Mouse (Mus musculus) ES-Bruce4 (cell line): ENCODE data around the gene Ttc38. TPM values are rescaled to one million over a fixed set of nuclear protein-coding genes. Genes with fewer than 3 reads are reported as not detected.

Source experiments
- H3K27ac ChIP-seq: 2 replicates; pipeline ENCODE4 v1.5.1; 2012; ENCODE audit warnings: low read length, inconsistent platforms; ENCODE audit not compliant: insufficient read depth
- H3K27me3 ChIP-seq: 2 replicates; pipeline ENCODE4 v1.6.1; 2012; ENCODE audit warnings: mild to moderate bottlenecking, low read length, inconsistent platforms; ENCODE audit not compliant: control insufficient read depth, poor library complexity, insufficient read depth, severe bottlenecking
- H3K36me3 ChIP-seq: 2 replicates; pipeline ENCODE4 v1.6.1; 2012; ENCODE audit warnings: inconsistent platforms, mild to moderate bottlenecking, low read length, moderate library complexity; ENCODE audit not compliant: control insufficient read depth, poor library complexity, insufficient read depth, severe bottlenecking
- H3K4me1 ChIP-seq: one replicate; pipeline ENCODE4 v1.8.1; 2011; ENCODE audit warnings: low read length; ENCODE audit not compliant: control insufficient read depth, insufficient read depth
- H3K4me3 ChIP-seq: 2 replicates; pipeline ENCODE4 v1.5.1; 2011; ENCODE audit warnings: low read depth, mild to moderate bottlenecking, low read length
- H3K9ac ChIP-seq: 2 replicates; pipeline ENCODE4 v1.6.1; 2012; ENCODE audit warnings: low read depth, mild to moderate bottlenecking, inconsistent platforms; ENCODE audit not compliant: poor library complexity, severe bottlenecking
- H3K9me3 ChIP-seq: replicated peaks from 2 replicates; pipeline ENCODE4 v1.6.1; 2012; ENCODE audit warnings: mild to moderate bottlenecking, low read length, inconsistent platforms; ENCODE audit not compliant: control insufficient read depth, poor library complexity, insufficient read depth, severe bottlenecking
- CTCF ChIP-seq: IDR thresholded peaks from one replicate; pipeline ENCODE4 v1.8.1; 2011; ENCODE audit warnings: low read depth, low read length
- EP300 ChIP-seq: IDR thresholded peaks from 2 replicates; pipeline ENCODE4 v1.6.1; 2011; ENCODE audit warnings: low read depth, low read length; ENCODE audit not compliant: insufficient read depth
- POLR2A ChIP-seq: IDR thresholded peaks from one replicate; pipeline ENCODE4 v1.8.1; 2011; ENCODE audit warnings: low read length; ENCODE audit not compliant: insufficient read depth
- polyA plus RNA-seq: library from polyadenylated mRNA; stranded (reverse); fragments of >200 nt; gene quantifications from 2 replicates; pipeline ENCODE4 v1.2.4, GENCODE M21; 2011; ENCODE audit warnings: low read depth; ENCODE audit not compliant: missing spikeins, insufficient read depth, insufficient read length

The Ttc38 gene
- polyA plus RNA-seq, 1 experiment: 6.3 TPM

DNA sequence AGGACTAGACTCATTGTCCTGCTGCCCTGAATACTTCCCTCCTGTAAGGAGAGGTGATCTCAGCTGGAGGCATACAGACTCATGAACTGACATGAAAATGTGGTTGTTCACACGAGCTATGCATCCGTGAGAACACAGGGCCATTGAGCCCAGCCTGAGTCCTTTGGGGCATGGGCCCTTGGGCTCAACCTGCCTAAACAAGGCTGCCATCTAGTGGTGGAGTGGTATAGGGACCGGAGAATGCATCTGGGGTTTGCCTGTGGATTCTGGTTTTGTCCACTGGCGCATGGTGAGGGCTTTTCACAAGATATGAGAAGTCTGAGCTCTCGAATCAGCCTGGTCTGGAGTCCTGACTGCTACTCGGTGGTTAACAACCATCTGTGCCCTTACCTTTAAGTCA lies 35.6 kb downstream of the Ttc38 start:
- H3K9ac ChIP-seq: no peak overlapping the region
- no peaks in the 10 kb centered on the region for H3K27me3 ChIP-seq
- H3K9me3 ChIP-seq: no peaks in the 10 kb centered on the region
- no peak overlapping the region for H3K27ac ChIP-seq
- H3K4me3 ChIP-seq: no peak overlapping the region
- no peaks in the 10 kb centered on the region for H3K4me1 ChIP-seq
- peak; percentile 78 for TF ChIP-seq CTCF
- TF ChIP-seq POLR2A: no peak
- H3K36me3 ChIP-seq: peaks cover 87% of the 10 kb centered on the region

DNA sequence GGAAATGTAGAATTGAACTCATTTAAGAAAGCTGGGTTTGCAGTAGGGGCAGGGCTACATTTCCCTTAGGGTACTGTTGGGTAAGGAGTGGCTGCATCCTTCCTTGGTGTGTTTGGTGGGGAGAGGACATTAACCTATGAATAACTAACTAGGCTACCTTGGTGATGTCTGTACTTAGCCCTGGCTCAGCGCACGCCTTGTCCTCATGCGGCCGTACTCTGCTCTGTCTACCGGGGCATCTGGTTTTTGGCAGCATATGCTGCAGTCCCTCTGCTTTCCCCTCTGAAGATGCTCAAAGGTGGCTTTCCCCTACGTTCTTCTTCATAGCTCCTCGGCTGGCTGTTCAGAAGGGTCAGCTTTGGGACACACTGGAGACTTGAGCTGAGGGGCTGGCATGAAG lies 45.2 kb downstream of the Ttc38 start:
- TF ChIP-seq CTCF: no peak
- no peak for TF ChIP-seq EP300
- no peak for TF ChIP-seq POLR2A
- no peaks in the 10 kb centered on the region for H3K9me3 ChIP-seq
- no peak overlapping the region for H3K9ac ChIP-seq
- no peaks in the 10 kb centered on the region for H3K4me1 ChIP-seq
- H3K4me3 ChIP-seq: no peak overlapping the region
- H3K27ac ChIP-seq: no peak overlapping the region
- H3K36me3 ChIP-seq: peaks cover 41% of the 10 kb centered on the region
- no peaks in the 10 kb centered on the region for H3K27me3 ChIP-seq

DNA sequence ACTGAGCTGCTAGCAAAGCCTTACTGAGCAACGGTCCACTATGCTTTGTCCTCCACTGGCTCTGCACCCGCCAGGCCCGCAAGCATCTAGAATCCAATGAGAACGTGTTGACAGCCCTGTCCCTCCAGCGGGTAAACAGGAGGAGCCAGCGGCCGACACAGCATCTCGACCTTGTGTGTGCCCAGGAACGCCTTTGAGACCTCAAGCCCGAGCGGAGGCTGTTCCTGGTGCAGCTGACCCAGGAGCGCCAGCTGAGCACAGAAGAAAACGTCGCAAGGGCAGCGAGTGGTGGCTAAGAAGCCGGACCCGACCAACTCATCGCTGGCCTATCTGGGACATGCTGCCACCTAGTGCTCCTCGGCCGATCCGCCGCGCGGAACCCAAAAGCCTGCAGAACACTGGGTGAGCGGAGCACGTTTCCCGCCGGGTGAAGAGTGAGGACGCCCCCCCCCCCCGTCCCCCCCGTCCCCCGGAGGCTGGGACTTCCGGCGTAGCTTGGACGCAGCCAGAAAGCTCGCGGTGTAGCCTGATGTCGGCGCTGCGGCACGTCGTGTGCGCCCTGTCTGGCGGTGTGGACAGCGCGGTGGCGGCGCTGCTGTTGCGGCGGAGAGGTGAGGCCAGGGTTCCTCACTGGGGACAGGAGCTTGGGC lies 46.9 kb downstream of the Ttc38 start, which contains the start of gene Trmu:
TSS of gene Trmu (plus strand) at position 465 of the 650 bp plus-strand sequence.
- no peaks in the 10 kb centered on the region for H3K27me3 ChIP-seq
- peak within 1 kb of the TSS; percentile 69 for H3K9ac ChIP-seq
- peaks cover 27% of the 10 kb centered on the region for H3K36me3 ChIP-seq
- peak within 1 kb of the TSS; percentile 66 for H3K4me3 ChIP-seq
- H3K4me1 ChIP-seq: no peaks in the 10 kb centered on the region
- no peak within 1 kb of the TSS for H3K27ac ChIP-seq
- no peaks in the 10 kb centered on the region for H3K9me3 ChIP-seq
- TF ChIP-seq EP300 (no peak), POLR2A (peak; percentile 69), CTCF (peak; percentile 63)

DNA sequence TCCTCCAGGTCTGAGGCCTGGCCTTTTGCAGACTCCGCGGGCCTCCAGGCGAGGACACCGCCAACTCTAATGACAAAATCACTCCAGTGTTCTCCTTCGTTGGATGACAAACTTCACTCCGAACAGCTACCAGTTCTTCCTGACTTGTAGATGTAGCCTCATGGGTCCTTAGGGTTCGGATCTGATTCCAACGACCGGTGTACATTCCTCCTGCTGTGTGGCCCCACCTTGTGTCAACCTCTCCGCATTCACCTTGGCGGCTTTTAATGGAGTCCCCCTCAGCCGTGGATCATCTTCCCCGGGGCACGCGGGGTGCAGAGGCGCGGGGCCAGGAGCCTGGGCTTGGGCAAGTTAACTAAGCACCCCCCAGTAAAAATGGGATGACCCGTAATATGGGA lies 47.4 kb downstream of the Ttc38 start:
- Histone ChIP-seq H3K27ac (no peak overlapping the region), H3K27me3 (no peaks in the 10 kb centered on the region), H3K4me3 (peak overlapping the region; percentile 66), H3K9ac (peak overlapping the region; percentile 69), H3K4me1 (no peaks in the 10 kb centered on the region), H3K36me3 (peaks cover 23% of the 10 kb centered on the region), H3K9me3 (no peaks in the 10 kb centered on the region)
- TF ChIP-seq POLR2A (no peak), CTCF (no peak), EP300 (no peak)

DNA sequence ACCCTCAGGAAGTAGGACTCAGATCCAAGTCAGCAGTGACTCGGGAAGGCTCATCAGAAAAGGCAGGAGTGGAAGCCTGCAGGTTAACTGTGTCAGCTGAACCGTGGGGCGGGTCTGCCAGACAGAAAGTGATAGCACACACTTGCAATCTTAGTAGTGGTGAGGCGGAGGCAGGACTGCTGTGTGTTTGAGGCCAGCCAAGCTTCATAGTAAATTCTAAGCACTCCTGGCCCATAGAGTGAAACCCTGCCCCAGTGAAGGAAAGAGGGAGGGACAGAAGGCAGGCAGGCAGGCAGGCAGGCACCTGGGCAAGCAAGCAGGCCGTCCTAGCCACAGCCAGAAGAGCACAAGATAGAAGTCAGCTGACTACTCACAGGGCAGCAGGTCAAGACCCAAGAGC lies 53.5 kb downstream of the Ttc38 start:
- Histone ChIP-seq H3K4me1 (no peaks in the 10 kb centered on the region), H3K36me3 (no peaks in the 10 kb centered on the region), H3K9me3 (no peaks in the 10 kb centered on the region), H3K9ac (no peak overlapping the region), H3K4me3 (no peak overlapping the region), H3K27ac (no peak overlapping the region), H3K27me3 (no peaks in the 10 kb centered on the region)
- TF ChIP-seq CTCF (no peak), POLR2A (no peak), EP300 (no peak)

DNA sequence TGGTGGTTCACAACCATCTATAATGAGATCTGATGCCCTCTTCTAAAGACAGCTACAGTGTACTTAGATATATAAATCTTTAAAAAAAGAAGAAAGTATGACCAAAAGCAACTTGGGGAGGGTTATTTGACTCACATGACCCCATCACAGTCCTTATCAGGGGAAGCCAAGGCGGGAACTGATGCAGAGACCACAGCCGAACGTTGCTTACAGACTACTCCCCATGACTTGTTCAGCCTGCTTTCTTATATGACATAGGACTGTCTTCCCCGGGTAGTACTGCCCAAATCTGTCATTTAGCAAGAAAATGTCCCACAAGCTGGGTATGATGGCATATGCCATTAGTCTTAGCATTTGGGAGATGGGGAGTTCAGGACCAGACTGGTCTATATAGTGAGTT lies 57.1 kb downstream of the Ttc38 start:
- TF ChIP-seq CTCF (no peak), POLR2A (no peak), EP300 (no peak)
- Histone ChIP-seq H3K9me3 (no peaks in the 10 kb centered on the region), H3K36me3 (no peaks in the 10 kb centered on the region; the same call in 1 of the 2 replicates), H3K9ac (no peak overlapping the region), H3K4me3 (no peak overlapping the region), H3K4me1 (no peaks in the 10 kb centered on the region), H3K27ac (no peak overlapping the region), H3K27me3 (no peaks in the 10 kb centered on the region)
